Mouse (Mus musculus): Measurements from ENCODE around the gene Ppa1. TPM values are rescaled to one million over a fixed set of nuclear protein-coding genes. Genes with fewer than 3 reads are reported as not detected.
A peak's percentile ranks its signal among the peaks of the same experiment; 100 is the strongest.
"Not testable (repeated sequence)": the region's sequence is repeated elsewhere in the genome, so short reads cannot be mapped to it uniquely, and the experiment has no call there.

The Ppa1 gene
- total RNA-seq (2022) = 100 to 1,000 TPM; 101 to 116 (median 111) TPM

GRCm38 (mm10) chr10:61647790-61648736 is at the start of gene Ppa1:
Gene Ppa1 (plus strand): TSS chr10:61648552.
- DNase-seq (ENCODE audit: low spot score in 2 of 2) = peak; percentile 67 to 76

- DNase-seq (ENCODE audit: low spot score in 2 of 2) = no peak
Measured at GRCm38 (mm10) chr10:61599556-61600114, 48.7 kb upstream of the Ppa1 start.

DNA sequence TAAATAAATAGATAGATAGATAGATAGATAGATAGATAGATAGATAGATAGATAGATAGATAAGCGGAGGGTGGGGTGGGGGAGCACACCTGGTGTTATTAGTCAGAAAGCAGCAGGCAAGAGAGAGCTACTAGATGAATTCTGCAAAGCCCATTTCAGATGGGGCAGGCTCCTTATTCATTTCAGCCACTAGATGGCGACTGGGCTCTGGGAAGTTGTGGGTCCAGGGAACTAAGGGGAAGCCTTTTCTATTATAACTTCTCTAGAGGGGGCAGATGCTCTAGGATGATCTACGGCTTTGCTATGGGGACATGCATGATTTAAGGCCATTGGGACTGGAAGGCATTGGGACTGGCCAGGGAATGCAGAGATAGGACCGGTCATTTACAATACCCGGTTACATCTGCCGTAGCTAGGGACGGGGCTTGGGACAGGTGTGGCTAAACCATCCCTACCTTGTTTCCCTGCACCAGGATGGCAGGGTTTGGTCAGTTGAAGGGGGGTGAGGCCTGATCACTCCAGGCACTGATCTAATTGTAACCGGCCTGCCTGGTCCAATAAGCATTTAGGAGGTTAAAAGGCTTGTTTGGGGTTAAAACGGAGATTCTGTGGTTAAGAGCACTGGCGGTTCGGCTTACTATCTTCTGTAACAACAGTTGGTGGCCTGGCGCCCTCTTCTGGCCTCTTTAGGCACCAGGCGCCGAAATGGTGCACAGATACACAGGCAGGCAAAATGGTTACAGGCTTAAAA is 45.9 kb upstream of the Ppa1 start:
- DNase-seq (ENCODE audit: low spot score in 2 of 2) = no peak

DNA sequence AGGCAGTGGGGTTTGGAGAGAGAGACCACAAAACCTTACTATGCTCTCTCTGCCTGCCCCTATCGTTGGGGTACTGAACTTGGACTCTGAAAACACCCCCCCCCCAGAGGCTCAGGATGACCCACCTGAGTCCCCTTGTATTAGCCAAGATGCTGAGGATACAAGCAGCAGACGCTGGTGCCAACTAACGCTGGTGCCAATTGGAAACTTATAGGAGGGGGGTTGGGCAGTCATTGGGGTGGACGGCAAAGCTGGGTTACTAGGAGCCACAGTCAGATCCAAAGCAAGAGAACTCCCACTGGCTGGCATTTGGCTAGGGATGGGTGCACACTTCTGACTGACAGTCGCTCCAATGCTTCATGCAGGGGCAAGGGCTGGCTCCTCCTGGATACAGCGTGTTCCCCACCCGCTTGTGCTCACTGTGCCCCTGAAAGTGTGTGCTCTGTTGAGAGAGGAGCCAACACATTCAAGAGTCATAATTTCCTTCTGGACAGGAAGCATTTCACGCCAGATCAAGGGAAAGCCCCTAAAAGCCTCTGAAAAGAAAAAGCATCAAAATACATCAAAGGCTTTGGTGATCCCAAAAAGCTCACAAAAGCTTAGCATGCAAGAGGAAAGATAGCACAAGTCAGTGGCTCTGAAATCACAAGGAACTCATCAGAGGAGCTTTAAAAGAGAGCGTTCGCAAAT is 43.8 kb upstream of the Ppa1 start:
- DNase-seq (ENCODE audit: low spot score in 2 of 2) = no peak

GRCm38 (mm10) chr10:61605381-61605780 is 43.0 kb upstream of the Ppa1 start:
- not testable (repeated sequence) for DNase-seq (ENCODE audit: low spot score in 2 of 2)

GRCm38 (mm10) chr10:61605851-61606250 is 42.5 kb upstream of the Ppa1 start:
- DNase-seq (ENCODE audit: low spot score in 2 of 2) = no peak

DNA sequence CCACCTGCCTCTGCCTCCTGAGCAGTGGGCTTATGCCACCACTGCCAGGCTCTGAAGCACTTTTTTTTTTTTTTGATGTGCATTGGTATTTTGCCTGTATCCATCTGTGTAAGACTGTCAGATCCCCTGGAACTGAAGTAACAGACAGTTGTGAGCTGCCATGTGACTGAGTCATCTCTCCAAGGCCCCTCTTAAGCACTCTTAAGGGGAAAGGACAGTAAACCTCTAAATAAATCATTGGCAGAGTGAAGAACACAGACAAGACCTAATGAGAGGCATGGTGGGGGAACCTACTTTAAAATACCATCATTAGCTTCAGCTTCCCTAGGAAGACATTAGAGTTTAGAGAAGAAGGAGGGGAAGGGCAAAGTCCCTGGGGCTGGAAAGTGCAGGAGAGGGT is 40.1 kb upstream of the Ppa1 start:
- DNase-seq (ENCODE audit: low spot score in 2 of 2) = no peak

DNA sequence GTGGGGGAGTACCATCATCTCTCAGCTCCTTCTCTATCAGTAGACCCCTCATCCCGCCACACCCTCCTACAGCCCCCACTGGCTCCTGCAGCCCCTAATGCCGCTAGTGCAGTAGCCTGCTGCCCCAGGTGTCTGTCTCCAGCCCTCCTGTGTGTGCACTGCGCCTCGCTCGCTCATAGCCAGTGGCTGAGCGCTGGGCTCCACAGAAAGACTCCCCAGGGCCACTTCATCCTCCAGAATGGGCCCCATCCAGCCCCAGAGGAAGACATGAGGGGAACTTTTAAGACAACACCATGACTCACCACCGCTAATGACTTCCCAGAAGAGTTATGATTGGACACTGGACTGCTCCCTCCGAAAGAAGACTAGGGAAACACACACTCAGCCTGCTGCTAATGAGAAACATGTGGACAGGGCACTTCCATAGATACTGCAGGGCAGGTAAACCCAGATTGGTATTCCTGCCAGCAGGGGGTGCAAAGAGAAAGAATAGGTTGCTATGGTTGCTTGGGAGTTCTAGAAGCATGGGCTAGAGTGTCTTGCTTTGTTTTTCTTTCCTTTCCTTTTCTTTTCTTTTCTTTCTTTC is 37.6 kb upstream of the Ppa1 start:
- DNase-seq (ENCODE audit: low spot score in 2 of 2) = no peak

- DNase-seq (ENCODE audit: low spot score in 2 of 2) = no peak
Measured at GRCm38 (mm10) chr10:61614311-61614710, 34.0 kb upstream of the Ppa1 start.

DNA sequence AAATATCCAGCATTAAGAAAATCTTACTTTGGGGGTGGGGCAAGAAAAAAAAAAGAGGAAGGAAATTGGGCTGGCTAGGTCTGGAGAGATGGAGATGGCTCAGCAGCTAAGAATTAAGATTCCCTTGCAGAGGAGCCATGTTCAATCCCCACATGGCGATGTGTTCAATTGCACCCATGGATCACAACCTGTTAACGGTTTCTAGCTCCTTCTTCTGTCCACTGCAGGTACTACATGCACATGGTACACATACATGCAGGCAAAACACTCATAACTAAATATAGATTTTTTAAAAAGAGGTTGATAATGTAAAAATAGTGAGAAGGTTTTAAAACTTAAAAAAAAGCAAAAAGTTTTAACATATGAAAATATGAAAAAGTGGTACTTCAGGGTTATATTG is 29.8 kb upstream of the Ppa1 start:
- no peak for DNase-seq (ENCODE audit: low spot score in 2 of 2)

- DNase-seq (ENCODE audit: low spot score in 2 of 2) = no peak
Measured at GRCm38 (mm10) chr10:61621681-61622080, 26.7 kb upstream of the Ppa1 start.

- DNase-seq (ENCODE audit: low spot score in 2 of 2) = not testable (repeated sequence)
Measured at GRCm38 (mm10) chr10:61623874-61624273, 24.5 kb upstream of the Ppa1 start.

- no peak for DNase-seq (ENCODE audit: low spot score in 2 of 2)
Measured at GRCm38 (mm10) chr10:61624771-61625170, 23.6 kb upstream of the Ppa1 start.

GRCm38 (mm10) chr10:61625381-61626257 is 22.7 kb upstream of the Ppa1 start:
- peak in 1 of 2 experiments; percentile 29 for DNase-seq (ENCODE audit: low spot score in 2 of 2)

DNA sequence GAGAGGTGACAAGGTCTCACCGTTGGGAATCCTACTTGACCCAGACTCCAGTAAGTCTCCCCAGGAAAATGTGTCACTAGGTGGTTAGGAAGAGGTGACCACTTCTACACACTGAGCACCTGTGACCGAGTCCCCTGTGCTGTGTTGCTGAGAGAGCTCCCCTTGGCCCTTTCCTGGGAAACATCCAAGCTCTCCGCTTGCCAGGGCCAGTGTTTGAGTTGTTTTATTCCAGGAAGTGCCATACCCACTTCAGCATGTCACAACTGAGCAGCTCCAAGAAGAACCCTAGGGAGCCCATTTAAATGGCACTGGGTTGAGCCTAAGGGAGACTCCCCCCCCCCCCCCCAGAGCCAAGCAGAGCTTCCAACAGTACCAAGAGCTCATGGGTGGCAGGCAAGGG is 21.8 kb upstream of the Ppa1 start:
- no peak for DNase-seq (ENCODE audit: low spot score in 2 of 2)

GRCm38 (mm10) chr10:61627195-61627937 is 21.0 kb upstream of the Ppa1 start:
- no peak for DNase-seq (ENCODE audit: low spot score in 2 of 2)

- DNase-seq (ENCODE audit: low spot score in 2 of 2) = no peak
Measured at GRCm38 (mm10) chr10:61627938-61628250, 20.5 kb upstream of the Ppa1 start.

- DNase-seq (ENCODE audit: low spot score in 2 of 2) = no peak
Measured at GRCm38 (mm10) chr10:61632445-61632844, 15.9 kb upstream of the Ppa1 start.

GRCm38 (mm10) chr10:61637055-61637454 is 11.3 kb upstream of the Ppa1 start:
- no peak for DNase-seq (ENCODE audit: low spot score in 2 of 2)

DNA sequence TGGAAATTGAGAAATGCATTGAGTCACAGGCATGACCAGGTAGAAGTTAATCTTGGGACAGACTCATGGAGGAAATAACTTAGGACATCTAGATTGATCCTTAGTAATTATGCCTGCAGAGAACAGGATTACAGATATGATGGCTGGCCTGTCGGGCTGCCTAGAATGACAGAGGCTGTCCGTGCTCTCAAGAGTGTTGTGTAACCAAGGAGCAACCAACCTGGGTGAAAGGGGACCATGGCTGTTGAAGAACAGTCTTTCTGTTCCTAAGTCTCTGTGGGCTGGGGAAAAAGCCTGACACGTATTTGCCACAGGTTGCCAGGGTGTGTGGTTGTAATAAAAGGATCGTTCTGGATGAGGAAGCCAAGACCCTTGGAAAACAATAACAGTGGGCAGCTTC is 8.0 kb upstream of the Ppa1 start:
- no peak for DNase-seq (ENCODE audit: low spot score in 2 of 2)

Data from left cerebral cortex, adult 8-10 months (tissue).